Mouse (Mus musculus): ENCODE data around the gene Lrfn3.
A peak's percentile ranks its signal among the peaks of the same experiment; 100 is the strongest.

Lrfn3 gene

DNA sequence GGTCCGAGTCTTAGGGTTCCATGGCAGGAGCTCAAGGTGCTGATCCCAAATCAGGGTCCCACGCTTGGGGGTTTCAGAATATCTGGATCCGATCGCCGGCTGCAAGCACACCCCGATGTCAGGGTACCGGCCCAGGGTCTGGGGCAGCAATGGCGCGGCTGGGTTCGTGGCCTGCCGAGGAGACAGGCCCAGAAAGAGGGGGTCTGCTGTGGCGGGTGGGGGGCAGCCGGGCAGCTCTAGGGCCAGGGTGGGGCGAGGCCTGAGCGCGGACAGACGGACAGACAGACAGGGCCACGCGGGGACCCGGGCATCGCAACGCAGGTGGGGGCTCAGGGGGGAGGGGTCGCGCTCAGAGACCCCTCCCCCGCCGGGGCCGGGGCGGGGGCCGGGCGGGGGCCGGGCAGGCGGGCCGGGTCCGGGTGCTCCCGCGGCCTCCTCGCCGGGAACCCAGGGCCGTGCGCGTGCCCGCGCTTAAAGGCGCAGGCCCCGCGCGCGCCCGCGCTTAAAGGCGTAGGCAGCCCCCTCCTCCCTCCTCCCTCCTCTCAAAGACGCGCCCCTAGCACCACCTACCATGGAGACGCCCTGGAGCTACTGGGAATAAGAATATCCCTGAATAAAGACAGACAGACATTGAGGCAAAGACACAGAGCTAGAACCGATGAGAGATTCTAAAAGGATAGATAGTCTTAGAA is at the start of gene Lrfn3:
Gene Lrfn3, minus strand, starts transcription at position 121 of the 692 bp plus-strand sequence.
- DNase-seq (ENCODE audit: low spot score) = peak; percentile 41

DNA sequence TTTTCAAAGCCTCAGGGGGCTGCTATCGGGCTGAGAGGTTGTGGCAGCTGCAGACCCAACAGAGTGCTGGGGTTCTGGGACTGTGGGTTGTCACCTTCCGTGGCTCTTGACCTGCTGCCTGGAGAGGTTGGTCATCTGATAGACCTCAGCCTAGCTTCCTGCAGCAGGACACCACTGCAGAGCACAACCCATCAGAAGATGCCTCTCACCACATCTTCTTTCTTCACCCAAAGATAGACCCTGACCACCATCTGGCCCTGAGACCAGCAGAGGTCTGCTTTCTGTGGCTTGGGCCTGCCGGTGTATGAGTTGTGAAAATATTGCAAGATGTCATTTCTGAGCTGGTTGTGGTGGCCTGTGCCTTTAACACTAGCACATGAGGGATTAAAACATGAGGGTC is 48.5 kb upstream of the Lrfn3 start:
- DNase-seq (ENCODE audit: low spot score) = no peak

GRCm38 (mm10) chr7:30409789-30410188 is 47.2 kb upstream of the Lrfn3 start:
- DNase-seq (ENCODE audit: low spot score) = no peak

DNA sequence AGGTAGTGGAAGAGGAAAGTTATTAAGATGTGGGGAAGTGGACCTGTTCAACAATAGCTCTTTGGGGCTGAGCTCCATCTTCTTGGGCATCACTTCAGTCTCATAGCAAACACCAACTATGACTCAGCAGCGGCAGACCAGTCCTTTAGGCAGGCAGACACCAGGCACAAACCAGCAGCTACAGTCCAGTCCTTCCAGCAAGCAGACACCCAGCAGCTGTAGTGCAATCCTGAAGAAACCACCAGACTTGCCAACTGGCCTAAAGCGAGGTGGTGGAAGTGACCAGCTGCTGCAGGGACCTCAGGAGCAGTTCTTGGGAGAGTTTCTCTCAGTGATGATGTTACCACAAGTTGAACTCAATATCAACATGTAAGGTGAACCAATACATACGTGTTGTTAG is 46.1 kb upstream of the Lrfn3 start:
- DNase-seq (ENCODE audit: low spot score) = no peak

GRCm38 (mm10) chr7:30402343-30402742 is 39.8 kb upstream of the Lrfn3 start:
- DNase-seq (ENCODE audit: low spot score) = no peak

DNA sequence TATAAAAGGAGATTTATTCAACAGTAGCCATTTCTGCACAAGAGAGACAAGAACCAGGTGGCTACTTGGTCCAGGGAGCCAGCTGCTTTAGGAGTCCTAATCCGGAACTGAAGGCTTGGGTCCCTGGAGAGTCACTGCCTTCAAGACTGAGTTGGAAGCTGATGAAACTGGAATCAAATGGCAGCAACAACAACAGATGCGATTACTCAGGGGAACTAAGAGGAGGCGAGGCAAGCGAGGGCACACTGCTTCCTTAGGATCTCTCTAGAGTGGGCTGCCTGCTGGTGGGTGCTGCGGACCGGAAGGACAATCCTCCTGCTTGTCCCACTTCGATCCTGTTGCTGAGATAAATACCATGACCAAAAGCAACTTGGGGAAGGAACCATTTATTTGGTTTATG is 37.1 kb upstream of the Lrfn3 start:
- no peak for DNase-seq (ENCODE audit: low spot score)

- DNase-seq (ENCODE audit: low spot score) = no peak
Measured at GRCm38 (mm10) chr7:30394871-30395270, 32.3 kb upstream of the Lrfn3 start.

- no peak for DNase-seq (ENCODE audit: low spot score)
Measured at GRCm38 (mm10) chr7:30394379-30394778, 31.8 kb upstream of the Lrfn3 start.

GRCm38 (mm10) chr7:30393631-30394030 is 31.1 kb upstream of the Lrfn3 start:
- no peak for DNase-seq (ENCODE audit: low spot score)

- no peak for DNase-seq (ENCODE audit: low spot score)
Measured at GRCm38 (mm10) chr7:30392746-30393520, 30.4 kb upstream of the Lrfn3 start.

DNA sequence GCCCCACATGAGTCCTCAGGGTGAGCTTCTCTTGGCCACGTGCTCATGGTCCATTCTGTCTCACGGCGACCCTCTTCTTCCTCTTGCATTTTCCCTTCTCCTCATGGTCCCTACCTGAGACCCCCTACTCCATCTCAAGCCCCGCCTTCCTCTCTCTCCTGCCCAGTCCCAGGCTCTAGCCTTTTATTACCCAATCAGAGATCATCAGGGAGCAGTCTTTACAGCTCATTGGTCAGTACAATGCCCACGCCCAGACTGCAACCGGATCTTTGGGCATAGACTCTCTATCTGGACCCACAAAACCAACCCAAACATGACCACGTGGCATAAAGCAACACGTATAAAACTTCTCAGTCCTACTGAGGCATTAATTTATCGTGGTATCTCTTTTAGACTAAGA is 21.5 kb upstream of the Lrfn3 start:
- DNase-seq (ENCODE audit: low spot score) = no peak

DNA sequence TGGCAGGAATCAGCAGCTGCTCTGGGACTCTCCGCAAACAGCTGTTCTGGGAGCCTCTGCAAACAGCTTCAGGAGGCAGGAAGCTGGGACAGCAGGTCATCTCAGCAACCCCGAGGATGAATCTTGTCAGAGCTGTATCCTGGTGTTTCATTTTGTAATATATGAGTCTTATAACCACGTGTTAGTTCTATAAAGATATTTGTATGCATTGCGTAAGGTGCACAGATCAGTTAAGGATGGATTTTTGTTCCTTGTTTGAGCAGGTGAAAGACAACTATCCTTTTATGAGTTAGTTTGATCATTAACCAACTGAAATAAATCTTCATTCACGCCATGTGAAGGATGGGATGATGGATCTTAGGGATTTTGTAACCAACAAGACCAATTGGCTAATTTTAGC is 17.5 kb upstream of the Lrfn3 start:
- no peak for DNase-seq (ENCODE audit: low spot score)

DNA sequence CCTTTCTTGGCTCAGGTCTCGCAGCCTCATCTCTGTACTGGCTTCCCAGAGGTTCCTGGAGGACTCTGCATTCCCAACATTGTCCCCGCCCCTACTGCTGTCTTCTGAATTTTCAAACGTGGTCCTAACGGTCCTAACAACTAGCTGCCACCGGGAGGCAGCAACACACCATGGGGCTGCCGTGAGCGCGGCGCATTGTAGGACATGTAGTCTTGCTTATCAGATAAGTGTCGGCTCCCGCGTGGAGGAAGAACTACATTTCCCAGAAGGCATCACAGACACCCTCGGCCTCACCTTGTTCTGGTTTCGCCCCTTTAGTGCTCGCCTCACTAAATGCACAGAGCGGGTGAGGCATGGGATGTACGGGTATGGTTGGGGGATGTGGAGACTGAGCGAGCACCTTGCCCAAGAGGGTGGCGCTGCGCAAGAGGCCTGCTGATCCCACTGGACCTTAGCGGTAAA is 11.0 kb upstream of the Lrfn3 start:
- peak; percentile 91 for DNase-seq (ENCODE audit: low spot score)

DNA sequence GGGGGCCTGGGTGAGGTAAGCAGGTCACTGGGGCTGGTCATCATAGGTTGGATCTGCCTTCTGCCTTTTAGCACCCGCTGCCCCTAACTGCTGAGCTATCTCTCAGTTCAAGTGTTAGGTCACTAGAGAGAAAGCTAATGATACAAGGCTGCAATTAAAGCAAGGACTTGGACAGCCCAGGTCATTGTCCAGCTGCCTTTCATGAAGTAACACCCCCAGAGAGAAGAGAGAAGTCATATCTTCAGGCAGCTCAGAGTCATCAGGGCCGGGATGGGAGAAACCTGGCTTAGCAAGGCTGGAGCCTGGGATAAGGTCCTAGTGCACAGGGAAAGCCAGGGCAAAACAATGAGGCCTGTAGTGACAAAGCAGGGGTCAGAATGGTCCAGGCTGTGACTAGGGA is 4.9 kb upstream of the Lrfn3 start:
- no peak for DNase-seq (ENCODE audit: low spot score)

- DNase-seq (ENCODE audit: low spot score) = no peak
Measured at GRCm38 (mm10) chr7:30363344-30363738, 769 bp upstream of the Lrfn3 start.

- DNase-seq (ENCODE audit: low spot score) = no peak
Measured at GRCm38 (mm10) chr7:30360028-30360427, 2.5 kb downstream of the Lrfn3 start.

- DNase-seq (ENCODE audit: low spot score) = no peak
Measured at GRCm38 (mm10) chr7:30359276-30359865, 3.2 kb downstream of the Lrfn3 start.

DNA sequence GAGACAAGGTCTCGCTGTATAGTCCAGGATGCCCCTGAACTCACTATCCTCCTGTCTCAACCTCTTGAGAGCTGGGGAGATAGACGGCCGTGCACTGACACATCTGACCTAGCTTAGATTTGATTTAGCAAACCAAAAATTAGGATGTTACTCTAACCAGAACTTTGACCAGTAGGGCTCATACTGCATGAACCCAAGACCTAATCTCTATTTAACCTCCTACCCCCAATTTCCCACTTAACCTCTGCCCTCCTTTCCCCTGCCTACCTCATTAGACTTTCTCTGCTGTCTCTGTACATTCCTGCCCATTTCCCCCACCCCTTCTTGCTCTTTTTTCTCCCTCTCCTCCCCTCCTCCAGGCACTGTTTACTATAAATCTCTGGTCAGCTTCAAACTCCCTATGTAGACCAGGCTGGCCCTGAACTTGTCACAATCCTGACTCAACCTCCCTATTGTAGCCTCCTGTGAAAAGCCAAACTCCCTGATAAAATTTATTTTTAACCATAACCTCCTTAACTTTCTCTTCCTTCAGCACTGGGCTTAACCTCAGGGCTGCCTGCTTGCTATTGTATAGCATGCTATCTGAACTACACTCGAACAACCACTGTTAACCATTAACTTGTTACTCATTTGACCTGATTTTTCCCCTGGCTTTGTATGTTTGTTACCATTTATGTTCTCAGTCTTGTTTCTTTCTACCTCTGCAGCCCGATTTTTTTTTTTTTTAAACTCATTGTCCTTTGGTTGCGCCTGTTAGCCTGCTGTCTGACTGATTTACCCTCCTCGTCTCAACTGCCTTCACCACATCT is 4.0 kb downstream of the Lrfn3 start:
- no peak for DNase-seq (ENCODE audit: low spot score)

GRCm38 (mm10) chr7:30354059-30354458 is 8.5 kb downstream of the Lrfn3 start:
- no peak for DNase-seq (ENCODE audit: low spot score)

DNA sequence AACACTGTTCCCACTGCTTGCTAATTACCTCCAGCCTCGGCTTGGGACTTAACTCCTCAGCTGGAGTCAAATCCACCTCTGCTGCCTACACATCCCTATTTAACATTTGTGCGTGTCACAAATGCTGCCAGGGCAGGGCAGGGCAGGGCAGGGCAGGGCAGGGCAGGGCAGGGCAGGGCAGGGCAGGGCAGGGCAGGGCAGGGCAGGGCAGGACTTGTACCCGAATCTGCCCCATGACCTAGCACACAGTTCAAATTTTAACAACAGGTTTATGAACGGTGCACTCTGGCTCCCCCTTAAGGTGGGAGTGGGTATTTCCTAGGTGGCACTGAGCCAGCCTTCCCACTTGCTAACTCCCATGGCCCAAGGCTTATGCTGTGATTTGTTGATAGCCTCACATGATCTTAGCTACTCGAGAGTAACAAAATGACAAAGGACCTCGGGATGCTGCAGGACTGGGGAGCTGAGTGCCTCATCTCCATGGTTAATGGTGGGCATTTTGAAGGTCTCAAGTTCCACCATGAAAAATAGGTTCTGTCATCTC is 9.2 kb downstream of the Lrfn3 start:
- DNase-seq (ENCODE audit: low spot score) = peak; percentile 76

DNA sequence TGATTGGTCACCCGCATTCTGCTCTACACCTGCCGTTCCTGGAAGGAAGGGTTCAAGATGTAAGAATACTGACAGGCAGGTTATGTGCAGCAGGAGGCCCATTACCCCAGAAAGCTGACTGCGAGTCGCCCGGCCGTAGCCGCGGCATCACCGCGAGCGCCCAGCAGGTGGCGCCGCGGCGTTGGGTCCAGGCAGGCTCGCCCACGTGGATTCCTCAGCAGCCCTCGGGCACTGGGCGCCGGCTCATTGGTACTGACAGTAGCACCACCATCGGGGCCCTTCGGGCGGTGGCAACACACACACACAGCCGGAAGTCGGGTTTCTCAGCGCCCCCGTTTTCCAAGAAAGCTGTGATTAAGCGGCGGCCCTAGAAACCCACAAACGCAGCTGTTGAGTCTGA is 14.7 kb downstream of the Lrfn3 start:
- DNase-seq (ENCODE audit: low spot score) = peak; percentile 61
